Mouse (Mus musculus) frontal cortex, postnatal 10 days (tissue): ENCODE results near the gene Pck1.

Experiments used
- DNase-seq, 2 experiments: peaks; one replicate each; pipeline ENCODE4 v3.0.0; 2022; ENCODE audit warnings: low spot score in 2 of 2, mixed read lengths in 1 of 2

The Pck1 gene

DNA sequence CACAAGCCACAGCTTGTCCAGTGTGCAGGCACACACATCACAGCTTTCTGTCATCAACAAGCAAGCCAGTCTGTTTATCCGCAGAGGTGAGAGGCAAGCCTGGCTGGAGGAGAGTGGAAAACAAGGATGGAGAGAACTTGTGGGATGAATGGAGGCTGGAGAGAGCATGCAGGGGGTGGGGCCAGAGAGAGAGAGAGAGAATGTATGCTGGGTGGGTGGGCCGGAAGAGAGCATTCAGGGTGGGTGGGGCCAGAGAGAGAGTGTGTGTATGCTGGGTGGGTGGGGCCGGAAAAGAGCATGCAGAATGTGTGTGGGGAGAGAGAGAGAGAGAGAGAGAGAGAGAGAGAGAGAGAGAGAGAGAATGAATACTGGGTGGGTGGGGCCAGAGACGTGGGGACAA is 51.8 kb downstream of the Pck1 start:
- DNase-seq, result no peak

DNA sequence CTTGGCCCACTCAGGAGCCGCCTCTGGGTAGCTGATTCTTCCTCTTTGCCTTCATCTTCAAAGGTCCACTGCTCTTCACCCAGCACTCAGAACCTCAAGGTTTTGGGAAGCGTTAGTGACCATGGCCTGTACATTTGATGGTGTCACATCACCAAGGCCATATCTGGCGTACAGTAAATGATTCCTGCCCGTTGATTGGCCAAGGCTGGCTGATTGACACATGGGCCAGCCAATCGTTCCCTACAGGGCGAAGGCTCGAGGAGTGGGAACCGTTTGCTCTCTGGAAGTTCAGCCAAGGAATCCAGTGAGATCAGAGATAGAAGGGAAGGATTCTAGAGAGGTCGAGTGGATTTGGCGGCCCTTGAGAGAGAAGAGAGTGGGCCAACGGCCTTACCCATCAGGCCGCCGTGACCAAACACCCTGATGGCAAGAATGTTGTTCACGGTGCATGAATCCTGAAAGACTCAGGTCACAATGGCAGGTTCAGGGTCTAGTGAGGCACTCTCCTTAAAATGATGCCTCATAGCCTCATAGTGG is 52.8 kb downstream of the Pck1 start:
- no peak for DNase-seq

DNA sequence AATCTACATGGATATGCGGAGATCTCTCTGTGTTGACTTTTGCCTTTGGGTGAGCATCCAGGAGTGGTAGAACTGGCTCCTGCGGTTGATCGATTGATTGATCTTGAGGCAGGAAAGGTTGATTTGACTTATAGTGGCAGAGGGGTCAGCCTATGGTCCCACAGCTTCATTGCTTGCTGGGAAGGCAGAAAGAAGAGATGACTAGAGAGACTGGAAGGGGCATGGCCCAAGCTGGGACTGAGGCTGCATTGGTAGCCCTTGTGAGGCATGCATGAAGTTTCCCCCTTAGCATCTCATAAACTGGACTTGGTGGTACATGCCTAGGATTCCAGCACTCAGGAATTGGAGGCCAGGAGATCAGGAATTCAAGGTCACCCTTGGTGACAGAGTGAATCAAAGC is 54.2 kb downstream of the Pck1 start:
- DNase-seq, result no peak
